Mouse (Mus musculus) kidney, postnatal 0 days (tissue): ENCODE results near the gene Specc1l. TPM values are rescaled to one million over a fixed set of nuclear protein-coding genes. Genes with fewer than 3 reads are reported as not detected.

Experiments used
- ATAC-seq: fragments of 200-750 bp; cut with Nextera tagmentation; replicated peaks from 2 replicates; pipeline ENCODE4 v1.8.0; 2017; ENCODE audit warnings: low read depth, moderate number of reproducible peaks, moderate TSS enrichment, moderate library complexity; ENCODE audit not compliant: low FRiP score
- DNase-seq: peaks from one replicate; pipeline ENCODE4 v3.0.0-alpha.2; 2016; ENCODE audit warnings: low spot score
- H3K27ac ChIP-seq: fragments of 300-500 bp; sonication (generic); 2 replicates; pipeline ENCODE4 v1.5.1; 2014; ENCODE audit warnings: mild to moderate bottlenecking
- H3K27me3 ChIP-seq: fragments of 300-500 bp; sonication (generic); 2 replicates; pipeline ENCODE4 v1.6.1; 2014; ENCODE audit warnings: low read length, mixed read lengths; ENCODE audit not compliant: insufficient read depth
- H3K36me3 ChIP-seq: fragments of 300-500 bp; sonication (generic); 2 replicates; pipeline ENCODE4 v1.6.1; 2014; ENCODE audit warnings: low read length, mixed read lengths; ENCODE audit not compliant: insufficient read depth
- H3K4me1 ChIP-seq: fragments of 300-500 bp; sonication (generic); replicated peaks from 2 replicates; pipeline ENCODE4 v1.6.1; 2014; ENCODE audit warnings: antibody characterized with exemption, low read length, mixed read lengths; ENCODE audit not compliant: insufficient read depth
- H3K4me2 ChIP-seq: fragments of 300-500 bp; sonication (generic); 2 replicates; pipeline ENCODE4 v1.6.1; 2014; ENCODE audit warnings: mild to moderate bottlenecking, low read length, moderate library complexity, mixed read lengths
- H3K4me3 ChIP-seq: fragments of 300-500 bp; sonication (generic); replicated peaks from 2 replicates; pipeline ENCODE4 v1.5.1; 2014; ENCODE audit warnings: low read depth, low read length
- H3K9ac ChIP-seq: fragments of 300-500 bp; sonication (generic); 2 replicates; pipeline ENCODE4 v1.6.1; 2014; ENCODE audit warnings: low read depth, low read length
- H3K9me3 ChIP-seq: fragments of 300-500 bp; sonication (generic); replicated peaks from 2 replicates; pipeline ENCODE4 v1.6.1; 2016; ENCODE audit warnings: low read length, inconsistent platforms, mixed read lengths
- CTCF ChIP-seq: IDR thresholded peaks from 2 replicates; pipeline ENCODE4 v1.5.1; 2016; ENCODE audit warnings: antibody characterized with exemption, low read depth, mild to moderate bottlenecking, moderate library complexity
- WGBS: fragments of 180-500 bp; shearing (Covaris S2); extraction: QIAGEN DNeasy Blood & Tissue Kit; methylation state at CpG from one replicate; pipeline ENCODE4 v1.1.7; 2014; 5-methylcytosine and 5-hydroxymethylcytosine counted together
- polyA plus RNA-seq: library from polyadenylated mRNA; unstranded; fragments of >200 nt; fragmentation: Nextera tagmentation; extraction: Ambion mirVana; gene quantifications from 2 replicates; pipeline ENCODE4 v1.2.1, GENCODE M21; 2015

Specc1l gene
- polyA plus RNA-seq, 1 experiment from 2014 or later: 18.7 TPM

GRCm38 (mm10) chr10:75245806-75246205, 33.9 kb downstream of the Specc1l start:
- Histone ChIP-seq H3K27ac (no peak overlapping the region), H3K4me3 (no peak overlapping the region), H3K27me3 (no peaks in the 10 kb centered on the region), H3K36me3 (peaks cover 57% of the 10 kb centered on the region), H3K9ac (no peak overlapping the region), H3K4me1 (no peaks in the 10 kb centered on the region), H3K4me2 (no peak overlapping the region), H3K9me3 (no peaks in the 10 kb centered on the region)
- TF ChIP-seq CTCF: no peak
- ATAC-seq (no peak), DNase-seq (no peak)
- 87% methylated on average over 13 of the region's 13 CpGs for WGBS

DNA sequence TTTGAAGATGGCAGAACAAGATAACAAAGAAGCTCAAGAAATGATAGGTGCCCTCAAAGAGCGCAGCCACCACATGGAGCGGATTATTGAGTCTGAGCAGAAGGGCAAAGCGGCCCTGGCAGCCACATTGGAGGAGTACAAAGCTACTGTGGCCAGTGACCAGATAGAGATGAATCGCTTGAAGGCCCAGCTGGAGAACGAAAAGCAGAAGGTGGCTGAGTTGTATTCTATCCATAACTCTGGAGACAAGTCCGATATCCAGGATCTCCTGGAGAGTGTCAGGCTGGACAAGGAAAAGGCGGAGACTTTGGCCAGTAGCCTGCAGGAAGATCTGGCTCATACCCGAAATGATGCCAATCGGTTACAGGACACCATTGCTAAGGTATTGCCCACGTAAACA, 34.5 kb downstream of the Specc1l start:
- H3K4me3 ChIP-seq: no peak overlapping the region
- peaks cover 53% of the 10 kb centered on the region for H3K36me3 ChIP-seq
- 89% methylated on average over 10 of the region's 10 CpGs for WGBS
- no peak overlapping the region for H3K27ac ChIP-seq
- no peak for TF ChIP-seq CTCF
- no peaks in the 10 kb centered on the region for H3K4me1 ChIP-seq
- ATAC-seq (no peak), DNase-seq (no peak)
- no peaks in the 10 kb centered on the region for H3K27me3 ChIP-seq
- H3K9ac ChIP-seq: no peak overlapping the region
- no peaks in the 10 kb centered on the region for H3K9me3 ChIP-seq
- no peak overlapping the region for H3K4me2 ChIP-seq

DNA sequence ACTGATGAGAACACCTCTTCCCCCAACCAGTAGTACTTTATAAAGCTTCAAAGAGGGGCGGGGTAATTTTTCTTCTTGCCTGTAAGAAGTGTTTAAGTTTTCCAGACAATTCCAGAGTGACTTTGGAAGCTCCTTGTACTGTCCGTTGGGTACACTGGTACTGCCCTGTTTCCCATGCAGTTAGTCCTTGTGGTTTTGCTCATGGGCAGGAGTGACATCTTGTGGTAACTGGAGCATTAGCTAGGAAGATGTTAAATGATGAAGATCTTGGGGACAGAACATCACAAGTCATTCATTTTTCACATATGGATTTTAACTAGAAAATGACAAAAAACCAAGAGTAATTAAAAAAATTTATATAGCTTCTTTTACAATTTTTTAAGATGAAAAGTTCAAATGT, 39.1 kb downstream of the Specc1l start:
- Histone ChIP-seq H3K4me1 (no peaks in the 10 kb centered on the region), H3K36me3 (peaks cover 25% of the 10 kb centered on the region; the same call in 1 of the 2 replicates), H3K9ac (no peak overlapping the region), H3K9me3 (no peaks in the 10 kb centered on the region), H3K4me2 (no peak overlapping the region), H3K27ac (no peak overlapping the region), H3K4me3 (no peak overlapping the region), H3K27me3 (no peaks in the 10 kb centered on the region)
- ATAC-seq (0 out of 2 replicates have a peak, but pooled peaks have one; percentile 29), DNase-seq (peak; percentile 55)
- WGBS: 59% methylated on average over 2 of the region's 2 CpGs
- TF ChIP-seq CTCF: peak; percentile 67

GRCm38 (mm10) chr10:75252301-75253022, 40.6 kb downstream of the Specc1l start:
- 43% methylated on average over 13 of the region's 13 CpGs for WGBS
- DNase-seq (peak; percentile 67), ATAC-seq (peak; percentile 76)
- Histone ChIP-seq H3K4me3 (no peak overlapping the region), H3K9me3 (no peaks in the 10 kb centered on the region), H3K4me1 (no peaks in the 10 kb centered on the region), H3K9ac (peak overlapping the region; percentile 27; the same call in 1 of the 2 replicates), H3K4me2 (peak overlapping the region; percentile 18; the same call in 1 of the 2 replicates), H3K27ac (peak overlapping the region; percentile 61), H3K27me3 (no peaks in the 10 kb centered on the region), H3K36me3 (0 out of 2 replicates have a peak, but pooled peaks cover 14% of the 10 kb centered on the region)
- TF ChIP-seq CTCF: no peak

- Histone ChIP-seq H3K9ac (no peak overlapping the region), H3K27ac (no peak overlapping the region), H3K4me3 (no peak overlapping the region), H3K4me1 (no peaks in the 10 kb centered on the region), H3K36me3 (peaks cover 16% of the 10 kb centered on the region; the same call in 1 of the 2 replicates), H3K9me3 (no peaks in the 10 kb centered on the region), H3K4me2 (no peak overlapping the region), H3K27me3 (no peaks in the 10 kb centered on the region)
- peak; percentile 72 for TF ChIP-seq CTCF
- WGBS: 70% methylated on average over 2 of the region's 2 CpGs
- DNase-seq (peak; percentile 78), ATAC-seq (no peak)
Observed at GRCm38 (mm10) chr10:75255091-75255490, 43.2 kb downstream of the Specc1l start.

DNA sequence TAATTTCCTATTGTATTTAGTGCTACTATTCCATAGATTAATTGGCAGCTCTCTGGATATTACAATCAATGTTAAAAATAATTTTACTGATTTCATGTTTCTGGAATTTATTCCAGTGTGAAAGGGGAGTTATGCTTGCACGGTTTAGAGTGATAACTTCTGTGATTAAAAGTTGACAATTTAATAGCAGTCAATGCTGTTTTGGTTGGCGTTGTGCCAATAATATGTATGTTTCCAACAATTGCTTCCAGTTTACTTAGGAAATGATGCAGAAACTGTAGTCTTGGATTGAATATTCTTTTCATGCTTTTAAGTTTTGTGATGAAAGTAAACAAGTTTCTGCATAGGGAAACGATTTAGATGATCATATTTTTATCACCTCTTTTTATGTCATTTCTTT, 45.5 kb downstream of the Specc1l start:
- no peak overlapping the region for H3K27ac ChIP-seq
- H3K9me3 ChIP-seq: no peaks in the 10 kb centered on the region
- H3K4me2 ChIP-seq: no peak overlapping the region
- H3K4me3 ChIP-seq: no peak overlapping the region
- no peak for TF ChIP-seq CTCF
- peaks cover 31% of the 10 kb centered on the region for H3K36me3 ChIP-seq
- DNase-seq (peak; percentile 67), ATAC-seq (no peak)
- 43% methylated on average over 3 of the region's 3 CpGs for WGBS
- H3K4me1 ChIP-seq: no peaks in the 10 kb centered on the region
- no peaks in the 10 kb centered on the region for H3K27me3 ChIP-seq
- H3K9ac ChIP-seq: no peak overlapping the region
